Mouse (Mus musculus): ENCODE measurements around the gene Adgrg1. TPM values are rescaled to one million over a fixed set of nuclear protein-coding genes. Genes with fewer than 3 reads are reported as not detected.

Adgrg1 gene
- polyA plus RNA-seq, 1 experiment from 2014 or later: 35.4 TPM

- Histone ChIP-seq H3K4me1 (ENCODE audit: insufficient read depth) (peaks cover 16% of the 10 kb centered on the region; the same call in 1 of the 2 replicates), H3K4me3 (ENCODE audit: low read depth, low read length) (no peak overlapping the region), H3K9me3 (ENCODE audit: low read length) (no peaks in the 10 kb centered on the region), H3K27ac (ENCODE audit: low read depth) (no peak overlapping the region), H3K4me2 (ENCODE audit: low read depth, low read length) (no peak overlapping the region), H3K9ac (replicated peaks) (no peak overlapping the region), H3K36me3 (replicated peaks; ENCODE audit: insufficient read depth, low read length) (no peaks in the 10 kb centered on the region), H3K27me3 (ENCODE audit: insufficient read depth, low read length) (no peaks in the 10 kb centered on the region)
- TF ChIP-seq EP300 (IDR thresholded peaks at IDR 0.05; ENCODE audit: low read depth) (no peak), CTCF (IDR thresholded peaks at IDR 0.05; ENCODE audit: low read depth) (no peak)
- DNase-seq (no peak), ATAC-seq (no peak)
- WGBS (ENCODE audit: insufficient replicate concordance): 69% methylated on average over 4 of the region's 4 CpGs
Measured at GRCm38 (mm10) chr8:95044811-95045210, 70.3 kb downstream of the Adgrg1 start.

GRCm38 (mm10) chr8:95046982-95047381, 72.4 kb downstream of the Adgrg1 start:
- peak; percentile 57 for ATAC-seq
- Histone ChIP-seq H3K4me3 (ENCODE audit: low read depth, low read length) (no peak overlapping the region), H3K4me2 (ENCODE audit: low read depth, low read length) (no peak overlapping the region), H3K9me3 (ENCODE audit: low read length) (no peaks in the 10 kb centered on the region), H3K9ac (replicated peaks) (no peak overlapping the region), H3K4me1 (ENCODE audit: insufficient read depth) (peaks cover 12% of the 10 kb centered on the region; the same call in 1 of the 2 replicates), H3K36me3 (replicated peaks; ENCODE audit: insufficient read depth, low read length) (no peaks in the 10 kb centered on the region), H3K27me3 (ENCODE audit: insufficient read depth, low read length) (no peaks in the 10 kb centered on the region), H3K27ac (ENCODE audit: low read depth) (peak overlapping the region; percentile 75)
- TF ChIP-seq EP300 (IDR thresholded peaks at IDR 0.05; ENCODE audit: low read depth): no peak
- TF ChIP-seq CTCF (IDR thresholded peaks at IDR 0.05; ENCODE audit: low read depth): no peak
- 30% methylated on average over 3 of the region's 3 CpGs for WGBS (ENCODE audit: insufficient replicate concordance)
- peak; percentile 39 for DNase-seq

DNA sequence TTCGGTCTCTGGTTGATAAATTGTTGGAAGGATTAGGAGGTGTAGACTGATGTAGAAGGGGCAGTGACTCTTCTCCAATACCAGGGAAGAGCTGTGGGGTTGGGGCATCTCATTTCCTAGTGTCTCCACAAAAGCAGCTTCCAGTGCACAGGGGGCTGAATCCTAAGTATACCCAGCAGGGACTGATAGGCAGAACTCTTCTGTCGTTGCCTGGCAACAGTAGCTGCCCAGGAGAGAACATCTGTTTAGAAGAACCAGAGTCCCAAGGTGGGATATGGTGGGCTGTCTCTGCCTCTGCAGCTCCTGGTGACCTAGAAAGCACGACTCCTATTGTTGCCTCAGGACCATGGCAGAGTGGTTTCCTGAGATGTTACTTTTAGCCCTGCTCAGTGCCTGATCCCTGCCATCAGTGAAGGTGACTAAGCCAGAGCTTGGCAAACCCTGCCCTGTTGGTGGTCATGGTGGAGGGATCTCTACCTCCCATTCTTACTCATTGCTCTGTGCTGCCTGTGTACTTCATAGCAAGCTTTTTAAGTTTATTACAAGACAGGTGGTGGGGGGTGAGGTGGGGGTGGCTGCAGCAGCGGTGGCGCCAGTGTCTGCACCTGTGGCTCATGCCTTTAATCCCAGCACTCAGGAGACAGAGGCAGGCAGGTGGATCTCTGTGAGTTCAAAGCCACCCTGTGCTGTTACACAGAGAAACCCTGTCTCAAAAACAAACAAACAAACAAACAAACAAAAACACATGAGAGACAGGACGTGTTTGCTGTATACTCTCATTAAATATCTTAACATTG, 73.5 kb downstream of the Adgrg1 start:
- DNase-seq (no peak), ATAC-seq (no peak)
- Histone ChIP-seq H3K9ac (replicated peaks) (no peak overlapping the region), H3K27ac (ENCODE audit: low read depth) (peak overlapping the region; percentile 75), H3K36me3 (replicated peaks; ENCODE audit: insufficient read depth, low read length) (no peaks in the 10 kb centered on the region), H3K4me1 (ENCODE audit: insufficient read depth) (peaks cover 6% of the 10 kb centered on the region; the same call in 1 of the 2 replicates), H3K4me3 (ENCODE audit: low read depth, low read length) (no peak overlapping the region), H3K27me3 (ENCODE audit: insufficient read depth, low read length) (no peaks in the 10 kb centered on the region), H3K4me2 (ENCODE audit: low read depth, low read length) (no peak overlapping the region), H3K9me3 (ENCODE audit: low read length) (no peaks in the 10 kb centered on the region)
- no peak for TF ChIP-seq EP300 (IDR thresholded peaks at IDR 0.05; ENCODE audit: low read depth)
- TF ChIP-seq CTCF (IDR thresholded peaks at IDR 0.05; ENCODE audit: low read depth): no peak
- WGBS (ENCODE audit: insufficient replicate concordance): 64% methylated on average over 6 of the region's 6 CpGs

GRCm38 (mm10) chr8:95049636-95050035, 75.1 kb downstream of the Adgrg1 start:
- no peaks in the 10 kb centered on the region for H3K9me3 ChIP-seq (ENCODE audit: low read length)
- H3K4me2 ChIP-seq (ENCODE audit: low read depth, low read length): no peak overlapping the region
- 0 out of 2 replicates have a peak, but pooled peaks cover 4% of the 10 kb centered on the region for H3K4me1 ChIP-seq (ENCODE audit: insufficient read depth)
- no peak for TF ChIP-seq EP300 (IDR thresholded peaks at IDR 0.05; ENCODE audit: low read depth)
- TF ChIP-seq CTCF (IDR thresholded peaks at IDR 0.05; ENCODE audit: low read depth): no peak
- 43% methylated on average over 2 of the region's 2 CpGs for WGBS (ENCODE audit: insufficient replicate concordance)
- no peak overlapping the region for H3K27ac ChIP-seq (ENCODE audit: low read depth)
- ATAC-seq (no peak), DNase-seq (no peak)
- H3K4me3 ChIP-seq (ENCODE audit: low read depth, low read length): no peak overlapping the region
- H3K36me3 ChIP-seq (replicated peaks; ENCODE audit: insufficient read depth, low read length): no peaks in the 10 kb centered on the region
- H3K9ac ChIP-seq (replicated peaks): no peak overlapping the region
- H3K27me3 ChIP-seq (ENCODE audit: insufficient read depth, low read length): no peaks in the 10 kb centered on the region

DNA sequence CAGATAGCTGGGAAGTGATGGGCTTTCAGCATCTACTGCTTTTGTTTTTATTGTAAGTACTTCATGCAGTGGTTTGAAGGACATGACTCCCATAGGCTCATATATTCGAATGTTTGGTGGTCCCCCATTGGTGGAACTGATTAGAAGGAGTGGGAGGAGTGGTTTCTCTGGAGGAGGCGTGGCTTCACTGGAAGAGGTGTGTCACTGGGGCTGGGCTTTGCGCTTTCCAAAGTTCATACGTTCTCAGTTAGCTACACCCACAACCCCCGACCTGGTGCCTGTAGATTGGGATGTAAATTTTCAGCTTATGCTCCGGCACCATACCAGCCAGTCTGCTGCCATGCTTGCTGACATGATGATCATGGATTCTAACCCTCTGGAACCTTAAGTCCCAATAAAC, 79.9 kb downstream of the Adgrg1 start:
- no peak for TF ChIP-seq EP300 (IDR thresholded peaks at IDR 0.05; ENCODE audit: low read depth)
- TF ChIP-seq CTCF (IDR thresholded peaks at IDR 0.05; ENCODE audit: low read depth): no peak
- no peaks in the 10 kb centered on the region for H3K36me3 ChIP-seq (replicated peaks; ENCODE audit: insufficient read depth, low read length)
- H3K9ac ChIP-seq (replicated peaks): no peak overlapping the region
- H3K27me3 ChIP-seq (ENCODE audit: insufficient read depth, low read length): no peaks in the 10 kb centered on the region
- H3K4me3 ChIP-seq (ENCODE audit: low read depth, low read length): no peak overlapping the region
- no peak overlapping the region for H3K4me2 ChIP-seq (ENCODE audit: low read depth, low read length)
- no peaks in the 10 kb centered on the region for H3K9me3 ChIP-seq (ENCODE audit: low read length)
- H3K27ac ChIP-seq (ENCODE audit: low read depth): no peak overlapping the region
- H3K4me1 ChIP-seq (ENCODE audit: insufficient read depth): peaks cover 18% of the 10 kb centered on the region; the same call in 1 of the 2 replicates
- no peak for DNase-seq
- 52% methylated on average over 6 of the region's 6 CpGs for WGBS (ENCODE audit: insufficient replicate concordance)
- no peak for ATAC-seq

DNA sequence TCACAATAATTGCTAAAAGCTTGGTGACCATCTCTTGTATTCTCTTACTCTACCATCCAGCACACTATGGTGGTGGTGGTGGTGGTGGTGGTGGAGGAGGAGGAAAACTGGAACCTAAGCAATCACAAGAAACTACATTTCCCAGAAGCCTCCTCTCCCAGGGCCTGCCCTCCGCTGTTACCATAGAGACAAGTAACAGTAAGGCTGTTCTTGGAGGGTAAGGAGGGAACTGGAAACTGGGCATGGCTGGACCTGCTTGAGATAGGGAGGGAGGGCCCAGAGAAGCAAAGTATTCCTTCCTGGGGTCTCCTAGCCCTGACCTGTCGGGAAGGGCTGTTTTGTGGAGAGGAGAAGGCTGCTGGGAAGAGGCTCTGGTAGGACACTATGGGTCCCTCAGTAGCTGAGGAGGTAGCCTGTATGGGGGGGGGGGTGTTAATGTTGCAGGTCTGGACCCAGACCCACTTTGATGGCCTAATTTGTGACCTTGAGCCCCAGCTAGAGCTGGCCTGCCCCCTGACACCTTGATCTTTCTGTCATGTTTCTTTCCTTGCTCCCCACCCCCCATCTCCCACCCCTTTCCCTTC, 80.5 kb downstream of the Adgrg1 start, which contains the start of gene Drc7:
Drc7 (plus strand) TSS at position 177 of the 584 bp plus-strand sequence.
- DNase-seq: no peak
- Histone ChIP-seq H3K4me2 (ENCODE audit: low read depth, low read length) (no peak within 1 kb of the TSS), H3K4me1 (ENCODE audit: insufficient read depth) (peaks cover 18% of the 10 kb centered on the region; the same call in 1 of the 2 replicates), H3K27me3 (ENCODE audit: insufficient read depth, low read length) (no peaks in the 10 kb centered on the region), H3K36me3 (replicated peaks; ENCODE audit: insufficient read depth, low read length) (no peaks in the 10 kb centered on the region), H3K4me3 (ENCODE audit: low read depth, low read length) (no peak within 1 kb of the TSS), H3K27ac (ENCODE audit: low read depth) (no peak within 1 kb of the TSS), H3K9me3 (ENCODE audit: low read length) (no peaks in the 10 kb centered on the region), H3K9ac (replicated peaks) (no peak within 1 kb of the TSS)
- ATAC-seq: peak; percentile 52
- 20% methylated on average over 2 of the region's 2 CpGs for WGBS (ENCODE audit: insufficient replicate concordance)
- TF ChIP-seq EP300 (IDR thresholded peaks at IDR 0.05; ENCODE audit: low read depth): no peak

Data from liver, postnatal 0 days (tissue).